Mouse (Mus musculus): ENCODE data around the gene Csta1.

GRCm38 (mm10) chr16:36094079-36094478 lies 37.0 kb downstream of the Csta1 start:
- TF ChIP-seq CTCF (conservative IDR thresholded peaks at IDR 0.05; ENCODE audit: insufficient read depth, insufficient read length, low read depth, low read length) (no peak), POLR2A (IDR thresholded peaks at IDR 0.05; ENCODE audit: low read depth, low read length) (no peak)

Data from kidney, adult 2 months (tissue).